Mouse (Mus musculus) liver, embryonic 14.5 days (tissue): ENCODE data around the gene Slc27a2.

Source experiments
- CTCF ChIP-seq: IDR thresholded peaks from 2 replicates; pipeline ENCODE4 v1.5.1; 2016; ENCODE audit warnings: antibody characterized with exemption, low read depth, control low read depth
- EP300 ChIP-seq: IDR thresholded peaks from 2 replicates; pipeline ENCODE4 v1.6.1; 2016; ENCODE audit warnings: antibody characterized with exemption, low read depth

DNA sequence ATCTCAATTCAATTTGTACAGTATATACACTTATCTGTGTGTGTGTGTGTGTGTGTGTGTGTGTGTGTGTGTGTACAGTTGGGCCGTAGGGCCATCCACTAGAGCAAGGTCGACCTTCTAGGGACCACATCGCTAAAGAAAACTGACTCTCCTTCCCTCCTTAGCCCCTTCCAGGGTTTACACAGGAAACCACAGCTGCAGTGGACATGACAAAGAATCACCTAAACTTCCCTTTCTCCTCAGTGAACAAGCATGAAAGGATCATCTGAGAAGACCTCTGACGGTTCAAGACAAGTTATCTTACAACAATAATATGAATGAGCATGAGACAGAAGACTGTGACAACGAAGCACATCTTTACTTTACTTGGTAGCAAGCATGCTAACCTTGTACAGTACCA, 311 bp upstream of the Slc27a2 start:
- no peak for TF ChIP-seq CTCF
- no peak for TF ChIP-seq EP300
